Mouse (Mus musculus): ENCODE measurements at regions not wholly inside any gene's neighbourhood (a gene's known extent, or its start where the extent isn't known, plus 50 kb on each side); places are given as distances from the start of the nearest gene placed in this dataset.

DNA sequence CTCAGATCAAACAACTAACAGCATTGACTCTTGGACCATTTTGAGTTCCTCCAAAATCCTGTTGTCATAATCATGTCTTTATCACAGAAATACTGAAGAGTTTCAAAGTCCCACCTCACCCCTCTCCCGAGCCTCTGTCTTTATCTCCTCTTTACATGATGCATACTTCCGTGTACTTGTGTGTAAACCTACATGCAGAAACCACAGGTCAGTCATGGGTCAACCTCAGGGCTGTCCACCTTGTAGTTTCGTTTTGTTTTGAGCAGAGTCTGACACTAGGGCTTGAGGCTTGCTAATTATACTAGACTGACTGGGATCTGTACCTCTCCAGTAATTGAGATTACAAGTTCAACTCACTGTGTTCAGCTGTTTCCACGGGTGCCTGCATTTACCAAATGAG, 348.4 kb upstream of the Acvr2a start:
- DNase-seq (ENCODE audit: low spot score), result no peak

DNA sequence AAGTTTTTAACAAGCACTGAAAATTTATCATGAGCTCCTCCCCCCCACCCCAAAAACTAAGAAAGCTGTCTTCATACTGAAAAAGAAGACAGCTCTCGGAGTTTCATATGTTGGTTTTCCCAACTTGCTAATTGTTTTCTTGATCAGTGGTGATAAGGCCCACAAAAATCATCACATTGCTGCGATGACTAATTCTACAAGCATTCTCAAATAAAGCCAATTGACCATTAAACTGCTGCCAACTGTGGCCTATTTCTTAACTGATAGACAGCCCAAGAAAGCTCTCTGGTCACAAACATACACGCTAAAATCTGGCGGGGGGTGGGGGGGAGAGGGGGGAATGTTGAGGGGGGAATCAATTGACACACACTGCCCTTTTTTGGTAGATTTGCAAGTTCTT, 345.0 kb upstream of the Acvr2a start:
- no peak for DNase-seq (ENCODE audit: low spot score)

DNA sequence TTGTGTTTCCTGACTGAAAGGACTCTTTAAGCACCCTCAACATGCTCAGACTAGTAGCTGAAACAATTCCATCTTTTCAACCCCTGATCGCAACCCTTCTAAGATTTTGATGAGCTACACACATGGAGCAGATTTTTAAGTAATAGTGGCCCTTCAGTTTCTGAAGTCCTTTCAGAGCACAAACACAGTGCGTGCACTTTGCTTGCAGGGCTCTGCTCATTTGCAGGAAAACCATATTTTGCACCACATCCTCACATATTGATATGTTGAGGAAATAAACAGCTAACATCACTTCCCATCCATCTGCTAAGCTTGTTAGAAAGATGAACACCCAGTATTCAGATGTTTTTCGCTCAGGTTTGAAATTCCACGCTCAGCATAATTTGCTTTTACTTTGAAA, 344.6 kb upstream of the Acvr2a start:
- no peak for DNase-seq (ENCODE audit: low spot score)

DNA sequence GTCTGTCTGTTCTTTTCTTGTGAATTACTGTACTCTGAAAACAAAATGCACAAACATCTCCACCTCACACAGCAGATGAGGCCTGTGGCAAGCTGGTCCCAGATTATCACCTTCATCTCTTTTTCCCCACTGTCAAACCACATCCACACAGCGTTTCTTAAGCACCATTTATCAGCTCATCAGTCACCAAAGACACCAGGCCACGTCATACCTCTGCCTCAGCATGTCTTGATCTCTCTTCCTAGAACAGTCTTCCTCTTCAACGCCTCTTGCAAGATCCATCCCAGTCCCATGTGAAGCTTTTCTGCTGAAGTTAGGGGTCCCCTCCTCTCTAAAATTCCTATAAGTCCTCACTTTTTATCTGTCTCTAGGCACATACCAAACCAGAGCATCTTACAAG, 340.8 kb upstream of the Acvr2a start:
- no peak for DNase-seq (ENCODE audit: low spot score)

DNA sequence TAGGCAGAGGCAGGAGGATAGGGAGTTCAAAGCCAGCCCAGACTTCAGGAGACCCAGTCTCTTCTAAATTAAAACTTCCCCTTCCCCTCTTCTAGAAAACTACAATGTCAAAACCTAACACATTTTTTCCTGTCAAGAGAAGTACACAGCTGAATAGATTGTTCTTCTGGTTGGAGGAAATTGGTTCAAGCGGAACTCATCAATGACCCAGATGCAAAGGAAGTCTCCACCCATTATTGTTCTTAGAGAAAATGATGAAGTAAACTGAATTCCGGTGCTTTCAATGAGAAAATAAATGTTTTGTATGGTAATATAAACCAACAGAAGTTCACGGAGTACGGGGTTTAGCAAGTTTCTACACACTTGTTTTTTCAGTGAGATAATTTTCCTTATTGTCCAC, 339.3 kb upstream of the Acvr2a start:
- DNase-seq (ENCODE audit: low spot score), result no peak

DNA sequence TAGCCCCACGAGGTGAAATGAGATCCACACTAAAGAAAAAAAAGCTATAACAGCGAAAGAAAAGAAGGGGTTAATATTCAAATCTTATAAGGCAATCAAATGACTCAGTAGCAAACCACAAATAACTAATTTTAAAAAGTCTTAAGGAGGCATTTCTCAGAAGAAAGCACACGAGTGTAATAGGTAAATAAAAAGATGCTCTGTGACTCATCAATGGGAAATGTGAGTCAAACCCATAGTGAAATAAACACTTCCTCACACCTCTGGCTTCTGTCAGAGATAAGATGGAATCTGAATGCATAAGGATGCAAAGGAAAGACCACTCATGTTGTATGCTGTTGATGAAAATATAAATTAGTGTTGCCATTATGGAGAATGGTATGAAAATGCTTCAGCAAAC, 337.1 kb upstream of the Acvr2a start:
- no peak for DNase-seq (ENCODE audit: low spot score)

DNA sequence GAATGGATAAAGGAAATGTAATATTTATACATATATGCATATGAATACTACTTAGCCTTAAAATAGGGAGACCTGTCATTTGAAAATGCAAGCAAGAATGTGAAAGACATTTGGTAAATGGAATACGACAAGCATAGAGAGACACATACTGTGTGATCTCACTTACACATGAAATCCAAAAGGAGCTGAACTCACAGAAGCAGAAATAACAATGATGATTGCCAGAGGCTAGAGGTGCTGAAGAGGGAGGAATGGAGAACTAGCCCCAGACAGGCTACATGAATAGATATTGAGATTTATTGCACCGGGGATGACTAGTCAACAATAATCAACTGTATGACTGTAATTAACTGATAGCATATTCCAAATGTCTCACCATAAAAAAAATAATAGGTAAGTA, 336.6 kb upstream of the Acvr2a start:
- no peak for DNase-seq (ENCODE audit: low spot score)

DNA sequence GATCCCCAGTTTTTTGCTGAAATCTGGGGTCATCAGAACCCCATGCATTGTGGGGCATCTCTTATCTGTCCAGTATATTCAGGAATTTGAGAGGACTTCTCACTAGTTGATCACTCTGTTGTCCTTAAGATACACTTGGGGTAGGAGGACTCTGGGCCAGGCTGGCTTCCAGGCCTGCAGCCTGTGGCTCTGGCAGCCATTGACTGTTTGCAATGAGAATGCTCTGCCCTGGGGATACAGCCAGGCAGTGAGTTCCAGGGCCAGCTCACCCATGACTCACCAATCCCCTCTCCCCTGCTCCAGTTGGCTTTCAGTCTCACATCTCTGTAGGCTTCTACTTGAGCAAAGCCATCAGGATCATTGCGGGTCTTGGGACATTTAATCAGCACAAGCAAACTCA, 334.3 kb upstream of the Acvr2a start:
- no peak for DNase-seq (ENCODE audit: low spot score)

DNA sequence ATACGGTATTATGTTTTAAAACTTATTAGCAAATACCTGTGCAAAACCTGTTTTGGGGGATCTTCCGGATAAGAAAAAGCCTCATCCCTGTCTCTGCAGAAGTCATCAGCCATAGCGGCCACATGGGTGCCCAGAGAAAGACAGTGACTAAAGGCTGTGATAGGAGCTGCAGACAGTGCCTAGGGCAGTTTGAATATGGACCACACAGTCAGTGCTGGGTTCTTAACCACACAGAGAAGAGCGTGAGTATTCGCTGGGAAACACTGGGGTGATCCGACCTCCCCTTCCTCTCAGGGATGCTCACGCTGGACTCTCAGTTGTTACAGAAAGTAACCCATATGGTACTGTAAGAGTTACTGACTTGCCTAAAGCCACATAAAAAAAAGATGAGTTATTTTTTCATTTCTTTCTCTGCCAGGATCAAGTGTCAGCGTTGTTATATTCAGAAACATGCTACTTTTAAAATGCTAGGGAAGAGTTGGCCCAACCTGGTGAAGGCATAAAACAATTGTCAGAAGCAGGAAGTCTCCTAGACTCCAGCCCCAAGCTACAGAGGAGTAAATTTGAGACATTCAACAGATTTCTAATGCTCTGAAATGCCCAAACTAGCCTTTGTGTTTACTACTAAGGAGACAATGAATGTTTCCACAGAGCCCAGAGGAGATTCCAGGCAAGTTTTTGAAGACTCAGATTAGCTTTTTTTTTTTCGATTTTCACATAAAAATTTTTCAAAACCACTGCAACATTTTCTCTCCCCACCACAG, 333.3 kb upstream of the Acvr2a start:
- DNase-seq (ENCODE audit: low spot score), result no peak

DNA sequence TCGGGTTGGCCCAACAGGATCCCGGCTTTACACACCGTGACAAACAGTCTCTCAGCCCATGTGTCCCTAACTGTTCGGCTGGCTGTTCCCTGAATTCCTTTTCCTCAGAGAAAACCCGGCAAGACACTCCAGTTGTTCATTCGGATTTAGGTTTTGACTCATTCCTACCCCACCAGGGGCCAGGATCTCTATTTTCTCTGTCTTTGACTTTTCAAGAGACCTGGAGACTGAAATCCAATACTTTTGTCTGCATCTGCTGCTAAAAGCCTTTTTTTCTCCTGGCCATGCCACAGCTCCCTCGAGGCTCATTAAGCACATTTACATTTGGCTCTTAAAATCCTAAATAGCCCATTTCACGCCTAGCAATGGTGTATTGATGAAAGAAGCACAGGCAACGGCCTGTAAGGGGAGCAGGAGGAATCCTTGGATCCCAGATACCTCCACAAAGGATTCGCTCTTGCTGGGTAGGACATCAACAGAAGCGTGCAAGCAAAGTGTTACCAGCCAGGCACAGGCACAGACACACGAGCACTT, 332.6 kb upstream of the Acvr2a start:
- DNase-seq (ENCODE audit: low spot score), result no peak

DNA sequence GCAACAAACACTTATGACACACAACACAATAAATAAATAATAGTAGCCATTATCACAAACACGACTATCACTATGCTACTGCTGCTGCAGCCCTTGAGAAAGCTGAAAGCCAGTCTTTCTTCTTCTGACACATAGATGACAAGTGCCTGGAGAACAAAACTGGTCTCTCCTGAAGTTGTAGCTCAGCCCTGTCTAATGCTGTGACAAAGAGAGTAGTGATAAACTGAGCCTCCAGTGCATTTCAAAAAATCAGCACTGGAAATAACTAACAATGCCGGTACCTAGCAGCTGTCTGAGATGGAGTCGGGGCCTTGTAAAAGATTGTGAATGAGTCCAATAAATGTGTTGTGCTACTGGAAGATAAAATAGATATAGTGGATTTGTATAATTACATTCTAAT, 320.3 kb upstream of the Acvr2a start:
- no peak for DNase-seq (ENCODE audit: low spot score)

DNA sequence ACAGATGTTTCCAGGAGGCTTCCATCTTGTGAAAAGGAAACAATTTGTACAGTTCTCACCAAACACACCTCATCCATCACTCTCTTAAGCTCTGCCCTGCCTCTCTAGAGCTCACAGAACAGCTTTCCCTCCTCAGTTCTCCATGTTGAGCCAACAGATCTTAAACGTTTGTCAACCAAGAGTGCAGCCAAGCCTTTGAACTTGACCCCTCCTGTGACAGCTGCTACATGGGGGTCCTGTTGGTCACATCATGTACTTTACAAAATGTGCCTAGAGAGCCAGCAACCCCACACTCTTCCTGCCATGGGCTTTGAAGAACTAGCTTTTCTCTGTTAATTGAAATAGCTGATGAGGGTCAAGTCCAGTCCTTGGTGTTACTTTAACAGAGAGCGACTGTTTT, 319.8 kb upstream of the Acvr2a start:
- no peak for DNase-seq (ENCODE audit: low spot score)

DNA sequence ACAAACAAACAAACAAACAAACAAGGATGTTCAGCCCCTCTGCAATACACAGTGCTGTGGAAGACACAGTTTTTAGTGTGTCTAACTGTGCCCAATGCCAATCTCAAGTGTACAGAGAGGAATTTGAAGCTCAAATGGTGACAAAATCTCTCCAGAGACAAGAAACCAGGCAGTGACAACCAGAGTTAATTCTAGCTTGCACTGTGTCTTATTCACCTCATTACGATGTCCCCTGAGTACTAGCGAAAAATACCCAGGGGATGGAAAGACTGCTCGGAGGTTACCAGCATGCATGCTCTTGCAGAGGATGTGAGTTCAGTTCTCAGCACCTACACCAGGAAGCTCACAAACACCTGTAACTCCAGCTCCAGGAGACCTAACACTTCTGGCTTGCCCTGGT, 319.3 kb upstream of the Acvr2a start:
- no peak for DNase-seq (ENCODE audit: low spot score)

DNA sequence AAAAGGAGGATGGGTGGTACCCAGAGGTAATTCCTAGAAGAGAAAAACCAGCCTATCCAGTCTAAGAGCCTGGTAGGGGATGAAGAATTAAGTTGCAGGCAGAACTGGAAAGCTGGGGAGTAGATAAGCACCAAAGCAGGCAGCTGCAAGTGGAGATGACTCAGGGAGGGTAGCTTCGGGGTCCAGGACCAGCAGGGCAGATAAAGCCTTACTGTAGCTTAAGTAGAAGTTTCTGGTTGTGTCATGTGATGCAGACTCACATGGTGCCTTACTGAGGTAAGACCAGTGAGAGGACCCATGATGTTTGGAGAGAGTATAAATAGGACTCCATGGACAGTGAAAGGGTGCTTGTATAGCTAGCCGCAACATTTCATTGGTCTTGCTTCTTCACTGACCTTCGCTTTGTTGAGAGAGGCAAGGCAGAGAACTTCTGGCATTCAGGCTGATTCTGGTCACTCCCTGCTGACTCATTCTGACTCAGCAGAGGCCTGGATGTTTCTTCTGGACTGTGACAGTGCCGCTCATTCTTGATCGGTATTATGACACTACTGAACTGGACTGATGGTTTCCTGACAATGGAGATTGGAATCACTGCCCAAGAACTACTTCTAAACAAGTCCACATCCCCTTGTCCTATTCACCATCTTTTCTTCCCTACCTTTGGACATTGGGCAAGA, 315.7 kb upstream of the Acvr2a start:
- no peak for DNase-seq (ENCODE audit: low spot score)

DNA sequence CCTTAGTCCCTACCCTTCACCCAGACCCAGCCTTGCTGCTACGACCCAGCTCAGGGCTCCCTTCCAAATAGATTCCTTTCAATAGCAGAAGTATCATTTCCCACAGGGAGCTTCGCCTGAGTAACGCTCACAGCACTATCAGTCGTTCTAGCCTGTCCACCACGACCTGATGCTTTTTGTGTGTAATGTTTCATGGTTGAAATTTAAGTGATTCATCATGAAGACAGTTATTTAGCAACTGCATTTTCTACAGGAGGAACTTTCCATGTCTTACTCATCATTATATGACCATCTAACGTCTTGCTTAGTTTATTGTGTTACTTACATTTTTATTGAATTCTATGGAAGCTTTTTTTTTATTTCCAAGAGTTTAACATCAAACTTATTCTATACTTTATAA, 314.5 kb upstream of the Acvr2a start:
- DNase-seq (ENCODE audit: low spot score), result no peak

DNA sequence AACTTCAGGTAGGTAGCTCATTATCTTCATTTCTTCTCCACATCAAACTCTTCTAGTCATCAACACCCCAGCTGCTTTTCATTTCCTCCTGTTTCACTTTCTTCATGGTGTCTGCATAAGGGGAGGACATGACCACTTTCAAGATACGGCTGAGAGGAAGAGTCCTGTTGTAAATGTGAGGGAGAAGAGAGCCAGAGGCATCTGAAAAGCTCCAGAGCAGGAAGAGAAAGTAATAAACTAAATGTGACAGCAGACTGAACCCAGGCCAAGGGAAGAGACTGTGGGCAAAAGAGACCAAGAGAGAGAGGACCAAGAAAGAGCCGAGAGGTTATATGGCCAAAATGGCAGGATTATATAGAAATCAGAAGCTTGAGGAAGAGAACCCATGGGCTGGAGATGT, 312.5 kb upstream of the Acvr2a start:
- no peak for DNase-seq (ENCODE audit: low spot score)

DNA sequence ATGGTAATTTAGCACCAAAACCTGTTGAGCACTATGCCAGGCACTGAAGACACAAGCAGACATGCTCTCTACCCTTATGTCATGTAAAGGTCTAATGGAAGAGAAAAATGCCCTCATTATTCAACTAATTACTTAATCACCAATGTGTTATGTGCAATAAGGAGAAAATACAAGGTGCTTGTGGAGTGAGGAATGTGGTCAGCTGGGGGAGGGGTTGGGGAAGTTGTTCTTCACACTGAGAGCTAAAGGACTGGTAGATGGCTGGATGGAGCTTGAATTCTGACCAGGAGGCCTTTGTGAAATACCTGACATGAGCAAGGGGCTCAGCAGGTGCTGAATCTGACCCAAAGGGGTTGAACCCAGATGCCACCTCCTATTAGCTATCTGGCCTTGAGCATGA, 300.1 kb upstream of the Acvr2a start:
- DNase-seq (ENCODE audit: low spot score), result no peak

DNA sequence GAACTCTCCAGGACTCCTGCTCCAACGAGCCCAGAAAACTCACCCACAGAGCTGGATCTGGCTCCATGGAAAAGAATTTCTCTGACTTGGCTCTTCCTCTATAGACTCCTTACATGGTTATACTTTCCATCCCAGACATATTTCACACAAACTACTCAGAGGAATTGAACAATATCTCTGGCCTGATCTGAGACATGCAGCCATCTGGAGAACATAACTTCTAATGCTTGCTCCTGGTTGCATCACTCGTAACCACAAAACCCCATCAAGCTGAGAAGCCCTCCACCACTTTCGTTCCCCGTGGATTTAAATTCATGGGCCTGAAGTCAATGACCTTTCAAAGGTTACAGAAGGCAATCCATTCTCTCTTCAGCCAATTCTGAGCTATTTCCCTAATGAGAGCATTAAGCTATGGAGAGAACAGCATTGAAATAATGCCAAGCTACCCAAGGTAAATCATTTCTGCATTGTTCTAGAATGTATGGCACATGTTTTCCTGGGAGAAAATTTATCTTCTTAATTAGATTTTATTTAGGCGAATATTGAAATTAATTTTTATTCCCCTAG, 294.0 kb upstream of the Acvr2a start:
- no peak for DNase-seq (ENCODE audit: low spot score)

DNA sequence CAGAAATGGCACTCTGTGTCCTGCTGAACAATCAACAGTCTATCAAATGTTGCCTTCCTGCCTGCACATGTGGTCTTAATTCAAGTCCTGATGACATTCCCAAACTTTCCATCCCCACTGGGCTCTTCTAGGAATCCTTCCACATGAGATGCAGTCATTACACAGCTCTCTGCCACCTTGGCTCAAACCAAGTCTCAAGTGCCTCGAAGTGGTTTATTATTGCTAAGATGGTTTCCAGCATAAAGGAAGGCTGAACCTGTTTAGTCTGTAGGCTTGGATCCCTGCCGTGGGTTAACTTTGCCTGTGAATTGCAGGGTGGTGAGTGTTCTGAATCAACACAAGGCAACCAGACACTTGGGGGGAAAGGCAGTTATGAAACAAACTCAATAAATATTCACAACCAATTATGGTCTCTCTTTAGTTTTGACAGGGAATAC, 293.4 kb upstream of the Acvr2a start:
- no peak for DNase-seq (ENCODE audit: low spot score)

DNA sequence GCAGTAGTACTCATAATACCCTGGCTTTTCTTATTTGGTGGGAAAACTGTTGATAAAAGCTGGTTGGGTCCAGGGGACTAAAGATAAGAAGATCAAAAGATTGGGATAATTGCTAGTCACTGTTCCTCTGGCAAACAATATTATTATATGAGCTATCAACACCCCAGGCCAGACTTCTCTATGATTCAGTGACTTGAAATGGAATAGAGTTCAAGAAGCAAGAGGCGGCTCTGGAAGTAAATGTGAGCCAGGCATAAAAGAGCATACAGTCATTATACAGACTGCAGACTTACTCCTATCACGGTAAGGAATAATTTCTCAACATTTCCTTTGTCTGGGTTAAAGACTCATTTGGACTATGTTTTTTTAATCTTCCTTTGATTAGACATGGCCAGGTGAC, 278.5 kb upstream of the Acvr2a start:
- DNase-seq (ENCODE audit: low spot score), result no peak

DNA sequence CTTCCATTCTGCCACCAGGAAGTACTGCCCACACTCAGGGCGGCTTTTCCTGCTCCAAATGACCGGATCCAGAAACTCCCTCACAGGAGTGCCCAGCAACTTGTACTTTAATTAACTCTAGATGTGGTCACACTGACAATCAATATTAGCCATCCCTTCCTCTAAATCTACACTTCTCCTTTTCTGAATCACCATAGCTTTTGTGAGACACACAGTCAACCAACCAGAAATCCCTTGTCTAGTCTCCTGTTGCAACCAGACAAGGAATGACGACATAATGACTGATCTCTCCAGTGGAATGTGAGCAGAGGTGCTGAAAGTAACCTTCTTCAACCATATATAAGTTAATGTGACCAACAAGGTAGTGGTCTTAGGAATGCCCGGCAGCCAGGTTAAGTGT, 277.0 kb upstream of the Acvr2a start:
- no peak for DNase-seq (ENCODE audit: low spot score)

DNA sequence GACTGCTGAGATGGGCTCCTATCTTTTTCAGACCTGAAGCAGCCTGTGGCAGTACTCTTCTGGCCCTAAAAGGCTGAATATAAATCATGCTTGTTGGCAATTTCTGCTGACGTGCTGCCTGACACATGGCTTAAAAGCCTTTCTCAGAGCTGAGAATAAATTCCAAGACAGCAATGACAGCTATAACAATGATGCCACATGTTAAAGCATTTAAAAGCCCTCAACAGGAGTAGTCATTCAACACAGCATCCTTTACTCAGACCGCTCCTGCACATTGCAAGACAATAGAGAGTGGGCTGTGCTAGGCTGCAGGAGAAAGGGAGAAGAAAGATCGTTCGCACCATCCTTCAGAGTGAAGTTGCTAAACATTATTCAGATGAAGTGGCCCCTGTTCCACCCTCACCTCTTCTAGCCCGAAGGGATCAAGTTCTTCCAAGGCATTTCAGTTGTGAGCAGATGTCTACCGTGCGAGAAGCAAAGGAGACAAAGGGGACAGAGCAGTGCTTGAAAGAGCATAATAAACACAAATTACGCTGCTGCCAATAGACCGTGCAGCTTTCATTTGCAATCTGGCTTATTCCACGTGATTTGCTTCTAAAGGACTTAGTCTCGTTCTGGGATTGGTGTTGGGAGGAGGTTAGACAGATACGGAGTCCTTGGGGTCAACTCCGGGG, 275.1 kb upstream of the Acvr2a start:
- no peak for DNase-seq (ENCODE audit: low spot score)

Data from testis, postnatal 10 days (tissue).